Comparison of ENCODE assay signal across 24 mouse cellular contexts in genomic region chr17:65787261-65787660, GRCm38 (mm10).
"Had no signal": no experiment of that assay in that cellular context is flagged by ENCODE, and none has a peak within 500 bp of the region (broad histone marks: within the 10 kb centered on the region; RNA-seq: fewer than 3 reads in every experiment).

No protein-coding gene starts in this region.

- H3K9me3 ChIP-seq: limb, embryonic 10.5 days; limb, embryonic 13.5 days; liver, embryonic 12.5 days; liver, embryonic 15.5 days; lung, embryonic 15.5 days; megakaryocyte, embryonic 14.5 days; midbrain, embryonic 15.5 days; neural tube, embryonic 12.5 days; neural tube, embryonic 15.5 days had no signal

- H3K4me3 ChIP-seq: layer of hippocampus, adult 2 months; limb, embryonic 10.5 days; limb, embryonic 13.5 days; liver, embryonic 12.5 days; liver, embryonic 15.5 days; lung, embryonic 15.5 days; megakaryocyte, embryonic 14.5 days; midbrain, embryonic 10.5 days; midbrain, embryonic 15.5 days; neural tube, embryonic 12.5 days; neural tube, embryonic 15.5 days had no signal

- H3K27me3 ChIP-seq: limb, embryonic 13.5 days; liver, embryonic 12.5 days; lung, embryonic 15.5 days; megakaryocyte, embryonic 14.5 days; midbrain, embryonic 15.5 days; neural tube, embryonic 12.5 days; neural tube, embryonic 15.5 days had no signal

- H3K9ac ChIP-seq: limb, embryonic 13.5 days; liver, embryonic 12.5 days; liver, embryonic 15.5 days; lung, embryonic 15.5 days; midbrain, embryonic 15.5 days; neural tube, embryonic 12.5 days; neural tube, embryonic 15.5 days had no signal

- ATAC-seq: liver, embryonic 12.5 days; midbrain, embryonic 15.5 days had no signal

- DNase-seq: kidney, postnatal 25 days; layer of hippocampus, adult 9-11 months; liver; lung, adult 18-20 months; lung, postnatal 10 days; lung, postnatal 36 days; right cerebral cortex, adult 18-20 months; right cerebral cortex, postnatal 14 days; right cerebral cortex, postnatal 4 days; thymus, adult 18-20 months; thymus, postnatal 36 days had no signal

- H3K36me3 ChIP-seq: midbrain, embryonic 15.5 days had no signal

- H3K4me2 ChIP-seq: limb, embryonic 13.5 days; liver, embryonic 12.5 days; liver, embryonic 15.5 days; lung, embryonic 15.5 days; midbrain, embryonic 15.5 days; neural tube, embryonic 12.5 days; neural tube, embryonic 15.5 days had no signal

- H3K27ac ChIP-seq: kidney, postnatal 0 days; layer of hippocampus, adult 2 months; limb, embryonic 10.5 days; limb, embryonic 13.5 days; liver, embryonic 12.5 days; liver, embryonic 15.5 days; lung, embryonic 15.5 days; midbrain, embryonic 10.5 days; midbrain, embryonic 15.5 days; neural tube, embryonic 12.5 days; neural tube, embryonic 15.5 days; stomach, postnatal 0 days had no signal
